Mouse (Mus musculus) spleen, adult 2 months (tissue): Measurements from ENCODE around the gene A230072I06Rik. TPM values are rescaled to one million over a fixed set of nuclear protein-coding genes. Genes with fewer than 3 reads are reported as not detected.

ENCODE experiments used
- DNase-seq, 2 experiments: peaks; one replicate each; pipeline versions ENCODE4 v3.0.0 to v3.0.0-alpha.2; 2012 to 2021; ENCODE audit warnings: low spot score in 2 of 2, low read depth in 1 of 2
- H3K27ac ChIP-seq: fragments of 200-500 bp; 2 replicates; pipeline ENCODE4 v1.5.1; 2012; ENCODE audit warnings: low read length, inconsistent platforms; ENCODE audit not compliant: insufficient read depth
- H3K27me3 ChIP-seq: fragments of 200-500 bp; 2 replicates; pipeline ENCODE4 v1.6.1; 2012; ENCODE audit warnings: mild to moderate bottlenecking, moderate library complexity, low read length, inconsistent platforms; ENCODE audit not compliant: control insufficient read depth, insufficient read depth
- H3K36me3 ChIP-seq: fragments of 200-500 bp; 2 replicates; pipeline ENCODE4 v1.6.1; 2012; ENCODE audit warnings: mild to moderate bottlenecking, low read length, inconsistent platforms; ENCODE audit not compliant: control insufficient read depth, insufficient read depth
- H3K4me1 ChIP-seq: fragments of 200-500 bp; 2 replicates; pipeline ENCODE4 v1.6.1; 2011; ENCODE audit warnings: inconsistent platforms; ENCODE audit not compliant: control insufficient read depth, insufficient read depth, insufficient read length
- H3K4me3 ChIP-seq: fragments of 200-500 bp; 2 replicates; pipeline ENCODE4 v1.5.1; 2011; ENCODE audit warnings: mild to moderate bottlenecking, inconsistent platforms; ENCODE audit not compliant: insufficient read depth, insufficient read length; ENCODE audit errors: extremely low read depth
- CTCF ChIP-seq: fragments of 200-500 bp; IDR thresholded peaks from 2 replicates; pipeline ENCODE4 v1.5.1; 2011; ENCODE audit warnings: mild to moderate bottlenecking, inconsistent platforms; ENCODE audit not compliant: insufficient read depth, insufficient read length, insufficient replicate concordance; ENCODE audit errors: extremely low read depth
- POLR2A ChIP-seq: fragments of 200-500 bp; IDR thresholded peaks from 2 replicates; pipeline ENCODE4 v1.6.1; 2011; ENCODE audit warnings: low read depth, low read length, inconsistent platforms
- WGBS: fragments of 180-500 bp; shearing (Covaris S2); methylation state at CpG from one replicate; pipeline ENCODE4 v1.1.7; 2018; 5-methylcytosine and 5-hydroxymethylcytosine counted together
- polyA plus RNA-seq: library from polyadenylated mRNA; depleted of rRNA; stranded (reverse); fragments of >200 nt; gene quantifications from 2 replicates; pipeline ENCODE4 v1.2.3, GENCODE M21; 2012

A230072I06Rik gene
- polyA plus RNA-seq, 1 experiment, result not detected

DNA sequence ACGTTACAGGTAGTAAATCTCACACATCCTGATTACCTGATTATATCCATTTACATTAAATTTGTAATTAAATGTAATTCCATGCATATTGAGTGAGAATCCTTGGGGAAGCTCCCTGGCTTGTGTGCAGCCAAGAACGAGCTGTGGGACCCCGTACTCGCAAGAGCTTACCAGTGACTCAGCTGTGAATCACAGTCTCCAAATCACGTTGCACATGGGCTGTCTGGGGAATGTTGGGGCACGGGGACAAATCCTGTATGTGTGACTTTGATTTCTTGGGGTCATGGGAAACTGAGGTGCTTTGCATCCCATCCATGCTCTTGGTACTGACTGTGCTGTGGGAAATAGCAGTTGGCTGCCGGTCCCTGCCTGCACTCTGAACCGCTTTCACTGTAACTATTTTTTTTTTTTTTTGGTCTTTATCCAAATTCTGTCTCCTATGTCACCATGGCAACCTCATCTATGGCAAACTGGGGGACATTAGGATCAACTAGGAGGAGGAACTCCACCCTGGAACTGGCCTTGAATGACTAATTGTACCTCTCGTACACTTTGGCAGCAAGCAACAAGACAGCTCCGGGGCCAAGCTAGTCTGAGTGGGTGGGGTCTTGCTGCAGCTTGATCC lies 19.8 kb downstream of the A230072I06Rik start:
- Histone ChIP-seq H3K27me3 (no peaks in the 10 kb centered on the region), H3K36me3 (no peaks in the 10 kb centered on the region), H3K4me3 (no peak overlapping the region), H3K27ac (no peak overlapping the region), H3K4me1 (no peaks in the 10 kb centered on the region)
- DNase-seq, result no peak
- TF ChIP-seq POLR2A, result no peak
- no peak for TF ChIP-seq CTCF
- WGBS, result 84% methylated on average over 10 of the region's 10 CpGs

GRCm38 (mm10) chr8:12301998-12302397 lies 23.4 kb downstream of the A230072I06Rik start:
- no peak overlapping the region for H3K4me3 ChIP-seq
- no peak overlapping the region for H3K27ac ChIP-seq
- no peaks in the 10 kb centered on the region for H3K4me1 ChIP-seq
- no peaks in the 10 kb centered on the region for H3K27me3 ChIP-seq
- 83% methylated on average over 14 of the region's 14 CpGs for WGBS
- DNase-seq, result no peak
- H3K36me3 ChIP-seq, result no peaks in the 10 kb centered on the region
- TF ChIP-seq CTCF (no peak), POLR2A (no peak)

- 48% methylated on average over 16 of the region's 16 CpGs for WGBS
Observed at GRCm38 (mm10) chr8:12312975-12313734, 34.5 kb downstream of the A230072I06Rik start.

DNA sequence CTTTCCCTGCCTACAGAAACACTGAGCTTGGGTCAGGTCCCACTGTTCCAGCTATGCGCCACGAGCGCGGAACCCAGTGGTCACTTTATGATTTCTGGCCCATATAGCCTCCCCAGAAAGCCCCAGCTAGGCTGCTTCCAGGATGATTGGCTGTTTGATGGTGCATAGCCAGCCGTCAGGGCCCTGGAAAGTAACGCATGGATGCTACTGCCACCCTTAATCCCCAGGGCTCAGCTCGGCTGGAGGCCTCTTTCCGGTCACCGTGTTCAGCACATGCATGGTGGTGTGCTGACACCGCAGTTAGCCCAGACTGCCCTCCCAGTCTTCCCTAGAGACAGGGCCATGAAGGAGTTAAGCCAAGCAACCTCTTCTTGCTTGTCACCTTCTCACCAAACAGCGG lies 35.6 kb downstream of the A230072I06Rik start:
- no peaks in the 10 kb centered on the region for H3K27me3 ChIP-seq
- H3K4me3 ChIP-seq, result no peak overlapping the region
- no peak for TF ChIP-seq POLR2A
- TF ChIP-seq CTCF, result no peak
- H3K36me3 ChIP-seq, result no peaks in the 10 kb centered on the region
- H3K4me1 ChIP-seq, result no peaks in the 10 kb centered on the region
- DNase-seq, result no peak
- H3K27ac ChIP-seq, result no peak overlapping the region
- WGBS, result 72% methylated on average over 11 of the region's 11 CpGs

More at GRCm38 (mm10) chr8:12312975-12313734, 34.5 kb downstream of the A230072I06Rik start:
- Histone ChIP-seq H3K36me3 (no peaks in the 10 kb centered on the region), H3K27me3 (no peaks in the 10 kb centered on the region), H3K27ac (no peak overlapping the region), H3K4me3 (no peak overlapping the region), H3K4me1 (no peaks in the 10 kb centered on the region)
- DNase-seq, result no peak
- no peak for TF ChIP-seq CTCF
- TF ChIP-seq POLR2A, result no peak

DNA sequence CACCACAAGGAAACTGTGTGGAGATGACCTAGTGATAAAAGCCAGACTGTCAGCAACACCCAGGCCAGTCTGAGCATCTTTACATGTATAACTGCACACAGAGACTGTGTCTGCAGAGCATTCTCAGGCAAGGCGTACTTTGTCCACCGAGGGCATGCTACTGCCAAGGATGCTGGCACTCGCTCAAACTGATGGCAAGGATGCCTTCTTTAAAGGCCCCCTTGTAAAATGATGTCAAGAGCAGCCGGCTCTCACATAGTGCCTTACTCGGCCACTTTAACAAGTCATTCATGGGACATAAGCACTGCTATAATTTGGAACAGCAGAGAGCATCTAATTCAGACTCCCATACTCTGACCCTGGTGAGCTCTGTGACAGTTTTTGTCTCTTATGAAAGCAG lies 36.6 kb downstream of the A230072I06Rik start:
- H3K4me1 ChIP-seq, result no peaks in the 10 kb centered on the region
- no peaks in the 10 kb centered on the region for H3K27me3 ChIP-seq
- no peaks in the 10 kb centered on the region for H3K36me3 ChIP-seq
- no peak for TF ChIP-seq CTCF
- TF ChIP-seq POLR2A, result no peak
- DNase-seq, result no peak
- H3K27ac ChIP-seq, result no peak overlapping the region
- no peak overlapping the region for H3K4me3 ChIP-seq
- whole genome bisulfite sequencing, result 70% methylated on average over 5 of the region's 5 CpGs

DNA sequence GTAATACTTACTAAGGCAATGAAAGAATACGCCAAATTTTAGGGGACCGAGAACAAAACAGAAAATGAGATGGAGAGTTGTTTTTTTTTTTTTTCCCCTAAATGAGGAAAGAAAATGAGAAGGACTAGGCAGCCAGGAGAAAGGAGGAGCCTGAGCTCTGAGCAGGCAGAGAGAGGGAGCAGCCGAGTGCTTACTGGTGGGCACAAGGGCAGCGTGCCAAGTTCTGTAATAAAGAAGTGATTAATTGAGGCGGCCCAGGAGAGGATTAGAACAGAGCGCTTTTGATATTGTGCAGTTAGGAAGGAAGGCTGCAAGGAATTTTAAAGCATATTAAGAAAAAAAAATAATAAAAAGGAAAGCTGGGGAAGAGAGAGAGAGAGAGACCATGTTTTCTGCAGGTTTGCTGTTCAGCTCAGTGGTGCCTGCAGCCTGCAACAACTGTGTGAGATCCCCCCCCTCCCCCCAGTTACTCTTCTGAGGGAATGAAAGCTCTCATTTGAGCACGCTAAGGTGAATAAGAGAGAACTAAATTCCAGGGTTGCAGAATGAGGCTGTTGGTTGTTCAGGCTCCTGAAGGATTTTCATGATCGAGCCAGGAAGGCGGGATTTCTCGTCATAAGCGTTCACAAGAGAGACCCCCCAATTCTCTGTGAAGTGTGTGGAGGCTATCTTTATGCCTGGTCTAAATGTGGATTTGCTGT lies 41.3 kb downstream of the A230072I06Rik start:
- Histone ChIP-seq H3K36me3 (no peaks in the 10 kb centered on the region), H3K4me1 (no peaks in the 10 kb centered on the region), H3K4me3 (no peak overlapping the region), H3K27me3 (no peaks in the 10 kb centered on the region), H3K27ac (no peak overlapping the region)
- WGBS, result 79% methylated on average over 11 of the region's 11 CpGs
- TF ChIP-seq POLR2A (no peak), CTCF (no peak)
- DNase-seq, result no peak
